Mouse (Mus musculus) T-helper 17 cell (primary cell): ENCODE results near the gene Prok1.

Experiments used
- in situ Hi-C, 2 experiments: fragments of 300-600 bp; cut with MboI, MseI; formaldehyde crosslinking; loops; 1 replicate in 1 of 2; 2 replicates in 1 of 2; pipeline ENCODE4 v1.15.1; 2025; ENCODE audit warnings: high pct_unique_total_duplicates in 2 of 2

Gene Prok1

GRCm38 (mm10) chr3:107239607-107240006 is at the start of gene Prok1:
TSS of gene Prok1 (minus strand) at chr3:107239707.
- in situ Hi-C loops, result loop anchor here (5.0 to 10.0 kb wide), 3 partner anchors 228 to 325 kb away; no protein-coding TSS in a partner anchor

DNA sequence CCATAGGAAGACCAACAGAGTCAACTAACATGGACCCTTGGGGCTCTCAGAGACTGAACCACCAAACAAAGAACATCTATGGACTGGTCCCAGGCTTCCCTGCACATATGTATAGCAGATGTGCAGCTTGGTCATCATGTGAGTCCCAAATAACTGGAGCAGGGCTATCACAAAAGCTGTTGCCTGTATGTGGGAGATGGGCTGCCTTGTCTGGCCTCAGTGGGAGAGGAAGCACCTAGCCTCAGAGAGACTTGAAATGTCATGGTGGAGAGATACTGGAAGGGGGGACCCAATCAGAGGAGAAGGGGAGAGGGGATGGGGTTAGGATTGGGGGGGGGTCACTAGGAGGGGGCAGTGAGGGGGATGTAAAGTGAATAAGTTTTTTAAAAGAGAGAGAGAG is 47.8 kb upstream of the Prok1 start:
- in situ Hi-C loops, result no loop called here

- in situ Hi-C loops, result no loop called here
Measured at GRCm38 (mm10) chr3:107286123-107286522, 46.6 kb upstream of the Prok1 start.

DNA sequence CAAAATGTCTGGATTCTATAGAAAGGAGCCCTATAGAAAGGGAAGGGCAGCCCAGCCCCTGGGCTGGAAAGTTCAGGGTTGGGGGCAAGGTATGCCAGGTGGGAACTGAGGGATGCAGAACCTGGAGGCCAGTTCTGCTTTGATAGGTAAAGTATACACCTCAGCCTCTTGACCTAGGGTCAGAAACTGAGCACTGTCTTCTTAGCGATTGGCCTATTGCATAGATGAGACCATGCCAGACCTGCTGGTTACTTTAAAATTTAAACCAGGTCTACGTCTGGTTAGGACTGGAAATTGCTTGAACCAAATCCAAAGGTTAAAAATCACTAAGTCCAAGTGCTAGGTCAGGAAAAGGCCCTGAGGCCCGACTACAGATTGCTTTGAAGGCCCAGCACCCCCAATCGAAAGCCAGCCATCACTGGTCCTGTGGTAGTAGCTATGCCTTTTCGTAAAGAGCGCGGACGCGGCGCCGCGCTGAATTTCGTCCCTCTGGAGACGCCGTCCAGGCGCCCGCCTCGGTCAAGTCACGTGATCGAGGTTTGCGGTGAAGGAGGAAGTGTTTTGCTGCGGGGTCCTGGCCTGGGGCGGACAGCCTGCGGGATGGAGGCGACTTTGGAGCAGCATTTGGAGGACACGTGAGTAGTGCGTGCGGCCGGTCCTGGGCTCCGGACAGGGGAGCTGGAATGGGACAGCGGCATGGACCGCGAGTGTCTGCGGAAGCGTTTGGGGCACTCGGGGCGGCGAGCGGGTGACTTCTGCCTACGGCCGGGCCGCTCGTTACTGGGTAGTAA is 39.2 kb upstream of the Prok1 start, which contains the start of gene Lamtor5:
Gene Lamtor5, plus strand, starts transcription at position 380 of the 791 bp plus-strand sequence.
- in situ Hi-C loops, result no loop called here

- in situ Hi-C loops, result no loop called here
Measured at GRCm38 (mm10) chr3:107276626-107277025, 37.1 kb upstream of the Prok1 start.

DNA sequence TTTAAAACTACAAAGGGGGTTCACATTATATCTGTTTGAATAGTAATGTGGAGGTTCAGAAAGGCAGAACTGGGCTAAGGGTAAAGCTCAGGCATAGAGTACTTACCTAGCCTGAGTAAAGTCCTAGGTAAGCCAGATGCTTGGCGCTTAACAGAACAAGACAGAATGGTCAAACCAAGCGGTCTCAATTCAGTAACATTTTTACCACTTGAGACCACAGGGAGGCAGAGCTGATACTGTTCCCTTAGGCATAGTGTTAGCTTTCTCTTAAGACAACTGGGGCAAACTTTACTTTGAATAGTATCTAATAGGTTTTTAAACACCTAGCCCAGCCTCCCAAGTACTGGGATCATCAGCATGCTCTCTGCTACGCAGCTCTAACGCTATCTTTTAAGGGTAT is 36.5 kb upstream of the Prok1 start:
- in situ Hi-C loops, result no loop called here

- in situ Hi-C loops, result no loop called here
Measured at GRCm38 (mm10) chr3:107275351-107275750, 35.8 kb upstream of the Prok1 start.

- in situ Hi-C loops, result loop anchor here in 1 of 2 experiments (5.0 kb wide), 1 partner anchor 67 kb away; no protein-coding TSS in a partner anchor
Measured at GRCm38 (mm10) chr3:107273820-107274219, 34.3 kb upstream of the Prok1 start.

- in situ Hi-C loops, result loop anchor here in 1 of 2 experiments (5.0 kb wide), 1 partner anchor 65 kb away; no protein-coding TSS in a partner anchor
Measured at GRCm38 (mm10) chr3:107272433-107272832, 32.9 kb upstream of the Prok1 start.

DNA sequence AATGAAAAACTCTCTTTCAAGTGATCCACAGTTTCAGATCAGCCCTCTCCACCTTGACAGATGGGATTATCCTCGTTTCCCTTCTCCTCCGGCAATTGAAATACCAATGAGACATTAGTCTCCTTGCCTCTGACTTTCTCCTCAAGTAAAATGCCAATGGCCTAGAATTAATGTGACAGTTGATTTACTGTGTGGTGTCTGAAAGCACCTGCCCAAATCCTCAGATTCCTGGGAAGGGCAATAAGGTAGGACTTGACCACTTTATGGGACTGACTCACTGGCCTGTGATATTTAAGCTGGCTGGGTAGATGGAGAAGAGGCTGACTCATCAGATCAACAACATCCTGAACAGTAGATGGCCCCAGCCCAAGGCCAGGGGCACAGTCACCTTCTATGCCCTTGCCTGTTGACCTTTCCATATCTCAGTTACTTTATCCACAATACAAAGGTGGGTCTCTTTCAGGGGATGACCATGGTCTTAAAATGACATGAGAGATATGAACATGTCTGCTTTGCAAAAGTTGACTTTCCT is 27.4 kb upstream of the Prok1 start:
- in situ Hi-C loops, result no loop called here

DNA sequence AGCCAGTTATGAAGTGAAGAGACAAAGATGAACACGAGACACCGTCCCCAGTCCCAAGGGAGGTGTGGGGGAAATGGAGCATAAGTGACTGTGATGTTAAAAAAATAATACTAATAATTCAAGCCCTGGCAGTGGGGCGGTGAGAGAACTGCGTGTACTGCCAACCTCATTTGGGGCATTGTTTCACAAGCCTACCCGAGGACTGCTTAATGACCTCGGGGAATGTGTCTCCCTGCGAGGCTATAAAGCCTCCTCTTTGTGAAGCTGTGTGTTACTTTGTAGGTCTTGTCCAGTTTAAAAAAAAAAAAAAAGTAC is 22.3 kb upstream of the Prok1 start:
- in situ Hi-C loops, result no loop called here

DNA sequence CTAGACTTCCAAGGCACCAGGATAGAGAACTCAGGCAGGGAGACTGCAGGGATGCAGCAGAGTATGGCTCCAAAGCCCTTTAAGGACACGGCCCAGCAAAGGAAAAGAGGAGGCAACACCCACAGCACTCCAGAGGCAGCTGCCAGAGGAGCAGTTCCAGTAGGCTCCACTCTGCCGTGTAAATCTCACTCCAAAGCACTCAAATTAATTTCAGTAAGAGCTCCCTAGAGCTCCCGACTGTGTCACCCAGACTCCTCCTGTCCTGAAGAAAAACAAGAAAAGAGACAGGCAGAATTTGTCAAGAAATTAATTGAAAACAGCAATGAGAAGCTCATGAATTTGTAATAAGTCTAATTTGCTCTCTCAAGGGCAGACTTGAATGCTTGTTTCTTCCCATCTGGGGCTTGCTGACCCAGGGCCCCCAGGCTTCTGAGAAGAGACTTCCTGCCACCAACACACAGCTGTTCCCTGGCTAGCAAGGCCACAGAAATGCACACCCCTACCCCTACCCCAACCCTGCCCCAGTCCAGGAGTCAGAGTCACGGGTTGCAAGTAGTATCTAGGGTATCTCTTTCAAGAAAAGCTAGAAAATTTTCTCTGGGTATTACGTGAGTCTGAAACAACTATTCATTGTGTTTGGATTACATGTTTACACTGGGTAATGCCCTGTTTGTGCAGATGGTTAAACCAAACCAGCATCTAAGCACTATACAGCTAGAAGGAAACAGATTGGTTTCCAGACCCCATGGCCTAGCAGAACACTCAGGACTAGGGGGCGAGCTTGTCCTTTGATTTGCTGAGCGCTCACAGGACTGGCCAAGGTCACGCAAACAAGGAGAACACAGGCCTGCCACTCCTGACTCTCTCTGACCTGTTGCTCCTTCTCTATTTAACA is 21.7 kb upstream of the Prok1 start:
- in situ Hi-C loops, result no loop called here

- in situ Hi-C loops, result no loop called here
Measured at GRCm38 (mm10) chr3:107257924-107258323, 18.4 kb upstream of the Prok1 start.

GRCm38 (mm10) chr3:107256724-107257123 is 17.2 kb upstream of the Prok1 start:
- in situ Hi-C loops, result no loop called here

GRCm38 (mm10) chr3:107255992-107256391 is 16.5 kb upstream of the Prok1 start:
- in situ Hi-C loops, result no loop called here

- in situ Hi-C loops, result no loop called here
Measured at GRCm38 (mm10) chr3:107253925-107254324, 14.4 kb upstream of the Prok1 start.

DNA sequence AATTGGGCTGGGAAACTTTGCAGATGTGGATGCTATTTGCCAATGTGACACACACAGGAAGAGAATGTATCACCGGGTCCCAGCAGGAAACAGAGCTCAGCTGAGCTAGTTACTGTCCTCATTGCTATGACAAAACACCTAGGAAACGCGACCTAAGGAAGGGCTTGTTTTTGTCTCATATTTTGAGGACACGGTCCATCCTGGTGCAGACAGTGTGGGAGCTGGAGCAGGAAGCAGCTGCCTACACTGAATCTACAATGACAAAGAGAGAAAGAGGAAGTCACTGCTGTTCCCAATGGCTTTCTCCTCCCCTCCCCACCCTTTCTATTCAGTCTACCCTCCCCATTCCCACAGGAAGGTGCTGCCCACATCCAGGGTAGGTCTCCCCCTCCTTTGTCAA is 12.5 kb upstream of the Prok1 start:
- in situ Hi-C loops, result no loop called here

- in situ Hi-C loops, result no loop called here
Measured at GRCm38 (mm10) chr3:107250320-107250719, 10.8 kb upstream of the Prok1 start.

DNA sequence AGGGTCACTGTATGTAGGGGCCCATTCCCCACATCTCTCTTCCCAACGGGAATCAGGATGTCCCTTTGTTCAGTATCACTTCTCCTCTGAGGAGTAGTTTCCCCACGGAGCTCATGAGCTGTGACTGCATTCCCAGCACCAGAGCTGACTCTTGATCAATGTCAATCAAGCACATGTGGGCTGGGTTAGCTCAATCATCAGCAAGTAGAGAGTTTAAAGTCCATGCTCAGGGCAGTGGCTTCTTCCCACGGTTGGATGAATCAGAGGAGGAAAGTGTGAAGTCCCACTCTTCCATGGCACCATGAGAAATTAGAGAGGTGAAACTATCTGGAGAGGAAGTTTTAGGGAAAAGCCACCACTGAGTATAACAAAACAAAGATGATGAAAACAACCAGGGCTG is 9.5 kb upstream of the Prok1 start:
- in situ Hi-C loops, result no loop called here

DNA sequence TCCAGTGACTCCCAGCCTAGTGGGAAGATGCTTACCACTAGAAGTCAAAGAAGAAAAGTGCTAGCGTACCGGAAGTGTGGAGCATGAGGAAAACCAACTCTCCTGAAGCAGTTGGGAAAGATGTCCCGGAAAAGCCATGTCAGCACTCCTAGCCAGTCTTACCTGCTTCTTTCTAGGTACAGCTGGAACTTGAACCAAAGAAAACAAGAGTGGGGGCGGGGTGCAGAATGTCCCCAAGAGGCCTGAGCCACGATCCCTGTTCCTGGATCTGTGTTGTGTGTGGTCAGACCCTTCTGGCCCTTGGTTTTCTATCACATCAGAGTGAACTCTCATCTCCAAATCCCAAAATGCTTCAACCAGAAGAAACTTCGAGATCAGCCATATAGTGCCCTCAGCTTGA is 7.4 kb upstream of the Prok1 start:
- in situ Hi-C loops, result no loop called here

DNA sequence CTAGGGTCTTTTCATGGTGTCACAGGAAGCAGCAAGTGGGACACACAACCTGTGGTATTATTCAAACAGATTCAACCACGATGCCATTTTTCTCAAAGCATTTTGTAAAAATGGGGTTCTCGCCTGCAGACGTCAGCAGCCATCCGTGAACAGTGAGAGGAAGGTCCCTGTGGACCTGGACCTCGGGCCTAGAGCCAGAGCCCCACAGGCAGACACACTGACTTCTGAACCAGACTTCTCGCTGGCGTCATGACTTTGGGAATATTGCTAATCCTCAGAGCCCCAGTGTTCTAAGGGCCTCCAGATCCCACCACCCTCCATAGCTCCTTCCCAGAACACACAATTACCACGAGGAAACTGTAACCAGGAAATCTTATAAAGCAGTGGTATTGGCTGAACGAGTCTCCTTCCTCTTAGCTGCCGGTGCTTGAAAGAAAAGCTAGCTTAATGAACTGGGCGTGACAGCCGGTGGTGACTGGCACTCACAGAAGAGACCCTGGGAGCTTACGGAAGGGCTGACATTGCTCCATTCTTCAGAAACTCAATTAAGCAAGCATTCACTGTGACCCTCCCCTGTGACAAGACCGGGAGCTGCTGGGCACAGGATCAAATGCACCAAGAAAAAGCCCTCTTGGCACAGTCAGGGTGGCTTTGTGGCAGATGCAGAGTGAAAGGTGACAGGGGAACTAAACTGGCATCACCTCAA is 2.0 kb upstream of the Prok1 start:
- in situ Hi-C loops, result no loop called here
